Mouse (Mus musculus) hindbrain, embryonic 11.5 days (tissue): ENCODE measurements around the gene Gm20388. TPM values are rescaled to one million over a fixed set of nuclear protein-coding genes. Genes with fewer than 3 reads are reported as not detected.

Source experiments
- ATAC-seq: fragments of 200-750 bp; cut with Nextera tagmentation; 2 replicates; pipeline ENCODE4 v1.8.0; 2017; ENCODE audit warnings: mild to moderate bottlenecking, moderate TSS enrichment, moderate library complexity; ENCODE audit not compliant: low FRiP score
- DNase-seq: peaks from one replicate; pipeline ENCODE4 v3.0.0-alpha.2; 2015; ENCODE audit warnings: low spot score
- H3K27ac ChIP-seq: fragments of 300-500 bp; sonication (generic); 2 replicates; pipeline ENCODE4 v1.5.1; 2014; ENCODE audit warnings: mild to moderate bottlenecking, low read depth, low read length
- H3K27me3 ChIP-seq: fragments of 300-500 bp; sonication (generic); 2 replicates; pipeline ENCODE4 v1.6.1; 2014; ENCODE audit warnings: mild to moderate bottlenecking, low read length, moderate library complexity, mixed read lengths; ENCODE audit not compliant: control insufficient read depth, insufficient read depth
- H3K36me3 ChIP-seq: fragments of 300-500 bp; sonication (generic); 2 replicates; pipeline ENCODE4 v1.6.1; 2014; ENCODE audit warnings: mild to moderate bottlenecking, low read length, moderate library complexity, mixed read lengths; ENCODE audit not compliant: control insufficient read depth, insufficient read depth
- H3K4me1 ChIP-seq: fragments of 300-500 bp; sonication (generic); replicated peaks from 2 replicates; pipeline ENCODE4 v1.6.1; 2014; ENCODE audit warnings: low read length, mixed read lengths; ENCODE audit not compliant: control insufficient read depth, insufficient read depth
- H3K4me2 ChIP-seq: fragments of 300-500 bp; sonication (generic); replicated peaks from 2 replicates; pipeline ENCODE4 v1.6.1; 2014; ENCODE audit warnings: mild to moderate bottlenecking, low read depth, low read length
- H3K4me3 ChIP-seq: fragments of 300-500 bp; sonication (generic); 2 replicates; pipeline ENCODE4 v1.5.1; 2014; ENCODE audit warnings: low read depth, low read length
- H3K9ac ChIP-seq: fragments of 300-500 bp; sonication (generic); 2 replicates; pipeline ENCODE4 v1.6.1; 2014; ENCODE audit warnings: low read depth, low read length
- H3K9me3 ChIP-seq: fragments of 300-500 bp; sonication (generic); 2 replicates; pipeline ENCODE4 v1.6.1; 2016; ENCODE audit warnings: low read length; ENCODE audit not compliant: control insufficient read depth
- WGBS: fragments of 180-500 bp; shearing (Covaris S2); extraction: QIAGEN DNeasy Blood & Tissue Kit; methylation state at CpG from one replicate; pipeline ENCODE4 v1.1.7; 2014; 5-methylcytosine and 5-hydroxymethylcytosine counted together
- polyA plus RNA-seq: library from polyadenylated mRNA; unstranded; fragments of >200 nt; fragmentation: Nextera tagmentation; extraction: Ambion mirVana; gene quantifications from 2 replicates; pipeline ENCODE4 v1.2.1, GENCODE M21; 2014

The Gm20388 gene
- polyA plus RNA-seq, 1 experiment from 2014 or later = 11.8 TPM

DNA sequence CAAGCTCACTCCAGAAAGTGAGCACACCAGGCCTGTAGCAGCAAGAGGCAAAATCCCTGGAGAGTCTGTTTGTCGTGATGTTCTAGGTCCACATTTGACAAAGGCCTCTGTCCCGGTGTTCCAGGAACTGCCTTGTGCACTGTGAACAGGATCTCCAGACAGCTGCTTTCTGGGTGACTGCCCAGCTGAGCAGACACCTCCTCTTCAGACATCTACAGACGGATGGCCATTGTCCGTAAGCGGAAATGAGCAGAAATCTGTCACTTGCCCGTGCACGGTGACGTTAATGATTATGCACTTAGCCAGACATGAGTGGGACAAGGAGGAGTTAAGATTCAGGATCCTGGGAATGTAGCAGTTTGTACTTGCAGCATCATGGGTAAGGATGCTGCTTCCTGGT, 2443.5 kb downstream of the Gm20388 start:
- H3K9ac ChIP-seq = no peak overlapping the region
- no peaks in the 10 kb centered on the region for H3K36me3 ChIP-seq
- H3K9me3 ChIP-seq = no peaks in the 10 kb centered on the region
- DNase-seq (no peak), ATAC-seq (no peak)
- 81% methylated on average over 8 of the region's 8 CpGs for WGBS
- no peak overlapping the region for H3K27ac ChIP-seq
- no peak overlapping the region for H3K4me2 ChIP-seq
- no peaks in the 10 kb centered on the region for H3K4me1 ChIP-seq
- H3K27me3 ChIP-seq = no peaks in the 10 kb centered on the region
- H3K4me3 ChIP-seq = no peak overlapping the region

DNA sequence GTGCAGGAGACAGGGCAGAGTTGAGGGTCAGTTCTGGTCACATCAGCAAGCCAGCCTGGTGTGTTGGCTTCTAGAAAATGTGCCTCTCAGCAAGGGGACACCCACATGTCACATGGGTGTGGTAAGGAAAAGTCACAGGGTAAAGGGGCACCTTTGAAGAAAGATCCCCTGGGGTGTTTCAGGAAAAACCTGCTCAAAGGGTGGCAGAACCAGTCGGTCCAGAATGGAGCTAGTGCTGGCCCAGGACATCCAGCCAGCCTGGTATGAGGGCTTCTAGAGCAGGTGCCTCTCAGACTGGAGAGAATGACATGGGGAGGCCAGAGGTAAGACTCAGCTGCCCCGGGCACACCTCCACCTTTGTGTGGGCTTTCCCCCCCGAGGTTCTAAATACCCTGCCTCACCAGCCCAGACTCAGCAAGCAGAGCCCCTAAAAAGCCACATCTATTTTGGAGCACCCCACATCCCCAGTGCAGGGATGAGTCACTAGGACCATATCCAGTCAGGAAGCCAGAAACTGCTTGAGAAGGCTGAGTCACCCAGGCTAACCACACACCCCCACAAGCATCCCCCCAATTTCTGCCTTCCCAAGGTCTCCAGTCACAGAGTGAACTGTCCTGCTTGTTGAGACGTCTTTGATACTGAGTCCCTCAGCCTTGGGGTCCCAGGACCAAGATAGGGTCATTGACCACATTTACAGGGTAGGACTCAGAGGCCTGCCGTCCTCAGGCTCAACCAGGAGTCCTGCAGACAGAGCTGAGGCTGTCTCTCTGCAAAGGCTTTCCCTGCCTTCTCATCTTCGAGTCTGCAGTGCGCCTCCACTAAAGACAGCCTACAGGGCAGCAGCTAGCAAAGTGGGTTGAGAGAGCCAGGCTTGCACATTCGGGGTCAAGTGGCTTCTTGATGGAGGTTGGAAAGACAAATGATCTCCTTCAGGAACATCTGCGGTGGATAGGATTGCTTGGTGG, 2445.3 kb downstream of the Gm20388 start:
- H3K4me3 ChIP-seq = no peak overlapping the region
- no peaks in the 10 kb centered on the region for H3K9me3 ChIP-seq
- DNase-seq (no peak), ATAC-seq (no peak)
- H3K36me3 ChIP-seq = no peaks in the 10 kb centered on the region
- 67% methylated on average over 9 of the region's 9 CpGs for WGBS
- H3K9ac ChIP-seq = no peak overlapping the region
- no peaks in the 10 kb centered on the region for H3K4me1 ChIP-seq
- no peak overlapping the region for H3K27ac ChIP-seq
- no peak overlapping the region for H3K4me2 ChIP-seq
- no peaks in the 10 kb centered on the region for H3K27me3 ChIP-seq

DNA sequence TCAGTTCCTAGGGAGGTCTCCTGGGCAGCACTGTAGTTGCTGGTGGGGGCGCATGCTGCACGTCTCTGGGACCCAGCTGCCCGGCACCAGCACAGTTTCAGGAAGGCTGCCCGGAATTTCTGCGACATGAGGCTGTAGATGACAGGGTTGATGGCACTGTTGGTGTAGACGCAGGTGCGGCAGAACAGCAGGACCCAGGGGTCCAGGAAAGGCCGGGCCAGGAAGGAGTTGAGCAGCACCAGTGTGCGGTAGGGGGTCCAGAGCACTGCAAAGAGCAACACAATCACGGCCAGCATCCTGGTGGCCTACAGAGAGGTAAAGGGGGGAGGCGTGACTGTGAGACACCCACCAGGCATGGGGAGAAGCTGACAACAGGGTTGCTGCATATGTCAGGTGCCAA, 2446.6 kb downstream of the Gm20388 start:
- H3K9me3 ChIP-seq = no peaks in the 10 kb centered on the region
- DNase-seq (no peak), ATAC-seq (no peak)
- no peak overlapping the region for H3K9ac ChIP-seq
- whole genome bisulfite sequencing = 54% methylated on average over 11 of the region's 11 CpGs
- H3K4me1 ChIP-seq = no peaks in the 10 kb centered on the region
- no peak overlapping the region for H3K4me3 ChIP-seq
- H3K4me2 ChIP-seq = no peak overlapping the region
- H3K27ac ChIP-seq = no peak overlapping the region
- H3K36me3 ChIP-seq = no peaks in the 10 kb centered on the region
- no peaks in the 10 kb centered on the region for H3K27me3 ChIP-seq

DNA sequence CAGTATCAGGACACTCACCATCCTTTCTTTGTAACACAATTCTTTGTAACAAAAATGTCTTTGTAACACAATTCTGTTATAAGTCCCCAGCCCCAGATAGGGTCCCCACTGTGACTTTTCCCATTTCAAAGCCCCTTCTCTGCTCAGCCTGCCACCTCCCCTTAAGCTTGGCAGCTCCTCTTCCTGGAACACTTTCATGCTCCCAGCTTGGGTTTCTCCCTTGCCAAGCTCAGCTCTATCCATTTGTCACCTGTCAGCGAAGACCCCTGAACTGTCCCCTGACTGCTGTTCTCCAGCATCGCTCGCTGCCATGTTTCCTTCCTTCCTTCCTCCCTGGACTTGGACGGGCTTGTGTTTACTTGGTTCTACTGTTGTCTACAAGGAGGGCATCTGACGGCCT, 2447.0 kb downstream of the Gm20388 start:
- Histone ChIP-seq H3K36me3 (no peaks in the 10 kb centered on the region), H3K9ac (no peak overlapping the region), H3K4me3 (no peak overlapping the region), H3K4me2 (no peak overlapping the region), H3K4me1 (no peaks in the 10 kb centered on the region), H3K27ac (no peak overlapping the region), H3K27me3 (no peaks in the 10 kb centered on the region), H3K9me3 (no peaks in the 10 kb centered on the region)
- DNase-seq (no peak), ATAC-seq (no peak)
- 80% methylated on average over 5 of the region's 5 CpGs for WGBS

DNA sequence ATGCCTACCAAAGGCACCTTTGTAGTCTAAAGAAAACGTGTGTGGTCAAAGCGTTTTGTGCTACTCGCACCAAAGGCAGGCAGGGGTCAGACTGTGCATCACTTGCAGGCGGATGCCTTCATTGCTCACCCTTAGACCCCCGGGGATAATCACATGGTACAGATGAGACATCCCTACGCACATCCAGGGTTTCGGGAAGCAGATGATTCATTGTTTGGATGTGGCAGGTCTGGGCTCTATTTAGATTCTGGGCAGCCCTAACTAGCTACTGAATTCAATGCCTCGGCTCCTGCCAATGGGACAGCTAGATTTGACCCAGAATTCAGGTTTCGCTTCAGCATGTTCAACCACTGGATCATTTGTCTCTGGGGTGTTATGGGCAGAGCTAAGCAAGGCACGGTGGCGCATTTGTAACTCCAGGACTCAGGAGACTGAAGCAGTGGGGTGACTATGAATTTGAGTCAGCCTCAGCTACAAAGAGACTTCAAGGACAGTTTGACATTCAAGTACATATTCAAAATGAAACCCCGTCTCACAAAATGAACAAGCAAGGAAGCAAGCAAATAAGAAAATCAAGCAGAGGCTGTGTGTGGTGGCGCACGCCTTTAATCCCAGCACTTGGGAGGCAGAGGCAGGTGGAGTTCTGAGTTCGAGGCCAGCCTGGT, 2448.6 kb downstream of the Gm20388 start:
- no peak overlapping the region for H3K9ac ChIP-seq
- H3K9me3 ChIP-seq = no peaks in the 10 kb centered on the region
- H3K4me3 ChIP-seq = no peak overlapping the region
- no peaks in the 10 kb centered on the region for H3K4me1 ChIP-seq
- no peak overlapping the region for H3K27ac ChIP-seq
- H3K27me3 ChIP-seq = no peaks in the 10 kb centered on the region
- 76% methylated on average over 15 of the region's 15 CpGs for WGBS
- DNase-seq (no peak), ATAC-seq (no peak)
- H3K4me2 ChIP-seq = no peak overlapping the region
- H3K36me3 ChIP-seq = no peaks in the 10 kb centered on the region

DNA sequence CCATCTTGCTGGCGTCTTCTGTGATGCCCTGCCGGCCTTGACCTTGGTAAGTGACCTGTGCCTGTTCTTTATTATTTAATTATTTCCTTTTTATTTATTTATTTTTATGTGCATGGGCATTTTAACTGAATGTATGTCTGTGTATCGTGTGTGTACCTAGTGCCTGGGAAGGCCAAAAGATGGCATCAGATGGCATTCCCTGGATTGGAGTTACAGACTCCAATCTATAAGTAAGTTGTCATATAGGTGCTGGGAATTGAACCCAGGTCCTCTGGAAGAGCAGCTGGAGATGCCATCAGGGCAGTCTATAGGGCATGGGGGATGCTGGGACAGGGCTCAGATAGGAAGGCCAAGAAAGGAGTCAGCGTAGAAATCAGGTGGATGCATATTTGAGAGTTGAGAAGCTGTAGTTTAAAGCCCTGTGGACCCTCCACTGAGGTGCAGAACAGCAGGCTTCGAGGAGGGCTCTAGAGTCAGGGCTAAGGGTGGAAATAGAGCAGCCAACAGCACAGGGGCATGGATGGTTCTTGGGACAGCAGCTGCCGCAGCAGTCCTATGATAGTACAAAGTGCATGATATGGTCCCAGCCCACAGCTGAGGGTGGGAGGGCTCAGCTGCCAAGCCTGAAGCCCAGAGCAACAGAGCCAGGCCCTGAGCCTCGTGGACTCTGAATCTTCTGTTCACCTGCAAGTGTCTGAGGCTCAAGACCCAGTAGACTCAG, 2450.2 kb downstream of the Gm20388 start, which contains the start of gene Trhr2:
Trhr2 (minus strand) TSS at position 51 of the 721 bp plus-strand sequence.
- no peak for ATAC-seq
- H3K27me3 ChIP-seq = no peaks in the 10 kb centered on the region
- no peaks in the 10 kb centered on the region for H3K4me1 ChIP-seq
- WGBS = 78% methylated on average over 7 of the region's 7 CpGs
- no peaks in the 10 kb centered on the region for H3K9me3 ChIP-seq
- no peaks in the 10 kb centered on the region for H3K36me3 ChIP-seq
- no peak within 1 kb of the TSS for H3K27ac ChIP-seq
- DNase-seq = no peak
- no peak within 1 kb of the TSS for H3K4me2 ChIP-seq
- no peak within 1 kb of the TSS for H3K4me3 ChIP-seq
- H3K9ac ChIP-seq = no peak within 1 kb of the TSS

DNA sequence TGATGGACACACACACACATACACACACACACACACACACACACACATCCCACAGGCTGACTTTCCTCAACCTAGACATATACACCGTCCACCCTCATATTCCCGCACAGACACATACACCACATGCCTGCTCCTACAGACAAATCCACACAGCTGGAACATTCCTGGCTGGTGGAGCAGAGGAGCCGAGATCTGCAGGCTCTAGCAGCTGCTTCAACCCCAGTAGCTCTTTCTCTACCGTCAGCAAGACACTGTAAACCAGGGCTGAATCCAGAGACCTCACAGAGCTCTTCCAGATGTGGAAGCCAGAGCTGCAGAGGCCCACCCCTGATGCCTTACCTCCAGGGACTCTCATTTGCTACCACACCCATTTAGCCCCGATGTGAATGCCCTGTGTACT, 2451.6 kb downstream of the Gm20388 start:
- no peaks in the 10 kb centered on the region for H3K9me3 ChIP-seq
- no peak overlapping the region for H3K4me2 ChIP-seq
- no peak overlapping the region for H3K4me3 ChIP-seq
- DNase-seq (no peak), ATAC-seq (no peak)
- H3K27me3 ChIP-seq = no peaks in the 10 kb centered on the region
- H3K9ac ChIP-seq = no peak overlapping the region
- 48% methylated on average over 5 of the region's 5 CpGs for WGBS
- H3K4me1 ChIP-seq = no peaks in the 10 kb centered on the region
- H3K36me3 ChIP-seq = no peaks in the 10 kb centered on the region
- no peak overlapping the region for H3K27ac ChIP-seq

DNA sequence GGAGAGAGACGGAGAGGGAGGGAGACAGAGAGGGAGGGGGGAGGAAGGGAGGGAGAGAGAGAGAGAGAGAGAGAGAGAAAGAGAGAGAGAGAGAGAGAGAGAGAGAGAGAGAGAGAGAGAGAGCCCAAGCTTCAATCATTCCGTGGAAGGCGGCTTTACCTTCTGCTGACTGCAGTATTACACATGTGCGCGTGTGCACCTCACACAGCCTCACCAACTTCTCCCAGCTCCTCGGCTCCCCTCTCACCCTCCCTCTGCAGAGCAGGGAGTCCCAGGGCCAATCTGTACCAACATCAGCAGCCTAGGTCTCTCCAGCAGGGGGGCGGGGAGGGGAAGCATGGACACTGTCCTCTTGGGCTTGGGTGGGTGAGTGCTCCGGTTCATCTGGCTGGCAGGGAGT, 2452.3 kb downstream of the Gm20388 start:
- Histone ChIP-seq H3K4me3 (no peak overlapping the region), H3K27ac (no peak overlapping the region), H3K36me3 (no peaks in the 10 kb centered on the region), H3K27me3 (no peaks in the 10 kb centered on the region), H3K9ac (no peak overlapping the region), H3K9me3 (no peaks in the 10 kb centered on the region), H3K4me2 (no peak overlapping the region), H3K4me1 (no peaks in the 10 kb centered on the region)
- ATAC-seq (no peak), DNase-seq (no peak)
- WGBS = 39% methylated on average over 8 of the region's 8 CpGs
